Mouse (Mus musculus) kidney, adult 8-10 months (tissue): ENCODE data around the gene Errfi1.
"Not testable (repeated sequence)": the region's sequence is repeated elsewhere in the genome, so short reads cannot be mapped to it uniquely, and the experiment has no call there.

ENCODE experiments used
- DNase-seq, 2 experiments: peaks; one replicate each; pipeline ENCODE4 v3.0.0; 2022

Errfi1 gene

DNA sequence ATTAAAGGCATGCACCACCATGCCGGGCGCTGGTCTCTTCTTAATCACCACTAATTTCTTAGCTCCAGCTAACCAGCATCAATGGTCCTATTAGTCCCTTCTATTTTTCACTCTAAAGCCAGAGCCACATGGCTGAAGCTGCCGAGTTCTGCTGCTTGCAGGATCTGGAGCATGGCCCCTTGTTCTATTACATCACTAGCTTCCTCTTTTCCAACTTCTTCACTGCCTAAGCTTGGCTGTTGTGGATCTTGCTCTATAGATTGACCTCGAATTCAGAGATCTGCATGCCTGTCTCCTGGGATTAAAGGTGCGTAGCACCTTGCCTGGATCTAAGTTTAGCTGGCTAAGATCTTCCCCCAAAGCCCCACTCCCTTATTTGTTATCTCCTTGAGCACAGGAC, 28.9 kb downstream of the Errfi1 start:
- DNase-seq = no peak

DNA sequence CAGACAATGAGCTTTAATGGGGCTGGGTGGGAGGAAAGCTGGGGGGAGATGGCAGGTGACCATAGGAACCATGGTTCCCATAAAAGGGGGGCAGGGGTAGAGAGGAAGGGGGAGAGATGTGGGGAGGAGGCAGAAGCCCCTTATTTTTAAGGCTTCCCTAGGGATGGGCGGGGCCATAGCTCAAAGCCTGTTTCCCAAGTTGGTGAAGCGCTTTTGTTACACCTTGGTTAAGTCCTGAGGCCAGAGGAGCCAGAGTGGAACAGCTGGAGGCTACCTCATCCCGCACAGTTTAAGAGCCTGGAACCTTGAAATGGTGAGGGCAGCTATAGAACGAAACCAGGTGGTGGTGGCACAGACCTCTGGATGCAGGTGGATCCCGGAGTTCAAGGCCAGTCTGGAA, 34.2 kb downstream of the Errfi1 start:
- DNase-seq = no peak

DNA sequence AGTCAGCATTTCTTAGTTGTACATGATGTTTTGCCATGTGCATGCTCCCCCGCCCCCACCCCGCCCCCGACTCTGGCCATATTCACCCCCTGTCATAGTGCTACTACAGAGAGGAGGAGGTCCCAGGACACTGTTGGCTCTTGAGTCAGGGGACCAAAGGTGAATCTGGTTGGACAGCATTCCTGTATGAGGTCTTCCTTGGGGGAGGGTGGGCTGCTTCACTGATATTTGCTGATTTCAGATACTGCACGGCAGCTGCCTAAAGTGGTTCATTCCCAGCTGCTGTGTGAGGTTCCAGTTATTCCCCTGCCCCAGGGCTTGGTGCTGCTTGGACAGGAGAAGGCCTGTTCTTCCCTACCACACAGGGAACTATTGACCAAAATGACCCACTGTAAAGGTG, 34.8 kb downstream of the Errfi1 start:
- no peak for DNase-seq

DNA sequence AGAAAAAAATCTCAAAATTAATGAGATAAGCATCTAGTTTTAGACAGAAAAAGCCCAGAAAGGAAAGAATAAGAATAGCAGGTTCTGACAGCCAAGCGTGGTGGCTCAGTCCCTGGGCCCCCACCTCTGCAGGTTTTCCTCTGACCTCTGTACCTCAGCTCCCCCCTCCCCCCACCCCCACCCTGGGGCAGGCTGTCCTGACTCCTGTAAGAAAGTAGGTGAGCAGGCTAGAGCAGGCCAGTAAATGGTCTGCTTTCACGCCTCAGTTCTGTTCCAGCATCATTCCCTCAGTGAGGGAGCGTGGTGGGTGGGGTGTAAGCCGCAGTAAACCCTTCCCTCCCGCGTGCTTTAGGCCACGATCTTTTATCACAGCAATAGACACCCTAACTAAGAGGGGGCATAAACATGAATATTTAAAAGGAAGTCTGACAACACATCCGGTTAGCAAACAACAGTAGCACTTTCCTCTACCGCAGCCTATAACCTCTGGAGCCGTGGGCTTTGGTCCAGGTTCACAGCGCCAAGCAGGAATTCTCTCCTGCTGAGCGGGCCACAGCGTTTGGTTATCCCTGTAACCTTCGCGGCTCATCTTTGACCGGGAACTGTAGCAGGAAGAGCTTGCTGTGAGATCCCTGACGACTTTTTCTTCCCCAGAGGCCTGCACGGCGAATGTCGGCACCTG, 35.7 kb downstream of the Errfi1 start:
- DNase-seq = no peak

DNA sequence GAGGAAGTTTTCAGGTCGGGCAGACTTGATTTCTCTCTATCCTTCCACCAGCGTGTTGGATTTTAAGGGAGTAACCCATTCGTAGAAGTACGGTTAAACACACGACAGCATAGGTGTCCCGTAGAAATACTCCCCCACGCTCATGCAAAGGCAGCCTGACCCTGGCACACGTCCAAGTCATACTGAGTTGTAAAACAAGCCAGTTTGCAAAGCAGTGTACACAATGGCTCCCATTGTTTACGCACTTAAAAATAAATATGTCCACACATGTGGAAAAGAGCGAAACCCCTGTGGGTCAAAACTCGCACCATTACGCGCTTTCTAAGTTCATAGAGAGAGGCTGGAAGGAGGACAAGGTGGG, 36.2 kb downstream of the Errfi1 start:
- no peak for DNase-seq

DNA sequence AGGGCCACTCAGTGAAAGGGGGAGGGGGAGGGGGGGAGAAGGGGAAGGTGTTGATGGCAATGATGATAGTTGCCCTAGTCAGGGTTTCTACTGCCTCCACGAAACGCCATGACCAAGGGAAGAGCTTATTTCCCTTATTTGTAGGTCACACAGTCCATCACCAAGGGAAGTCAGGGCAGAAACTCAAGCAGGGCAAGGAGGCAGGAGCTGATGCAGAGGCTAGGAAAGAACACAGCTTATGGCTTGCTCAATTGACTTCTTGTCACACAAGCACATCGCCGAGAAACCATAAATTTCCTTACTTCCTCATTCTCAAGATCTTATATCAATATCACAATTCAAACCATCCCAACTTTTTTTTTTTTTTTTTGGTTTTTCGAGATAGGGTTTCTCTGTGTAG, 37.6 kb downstream of the Errfi1 start:
- DNase-seq = no peak

DNA sequence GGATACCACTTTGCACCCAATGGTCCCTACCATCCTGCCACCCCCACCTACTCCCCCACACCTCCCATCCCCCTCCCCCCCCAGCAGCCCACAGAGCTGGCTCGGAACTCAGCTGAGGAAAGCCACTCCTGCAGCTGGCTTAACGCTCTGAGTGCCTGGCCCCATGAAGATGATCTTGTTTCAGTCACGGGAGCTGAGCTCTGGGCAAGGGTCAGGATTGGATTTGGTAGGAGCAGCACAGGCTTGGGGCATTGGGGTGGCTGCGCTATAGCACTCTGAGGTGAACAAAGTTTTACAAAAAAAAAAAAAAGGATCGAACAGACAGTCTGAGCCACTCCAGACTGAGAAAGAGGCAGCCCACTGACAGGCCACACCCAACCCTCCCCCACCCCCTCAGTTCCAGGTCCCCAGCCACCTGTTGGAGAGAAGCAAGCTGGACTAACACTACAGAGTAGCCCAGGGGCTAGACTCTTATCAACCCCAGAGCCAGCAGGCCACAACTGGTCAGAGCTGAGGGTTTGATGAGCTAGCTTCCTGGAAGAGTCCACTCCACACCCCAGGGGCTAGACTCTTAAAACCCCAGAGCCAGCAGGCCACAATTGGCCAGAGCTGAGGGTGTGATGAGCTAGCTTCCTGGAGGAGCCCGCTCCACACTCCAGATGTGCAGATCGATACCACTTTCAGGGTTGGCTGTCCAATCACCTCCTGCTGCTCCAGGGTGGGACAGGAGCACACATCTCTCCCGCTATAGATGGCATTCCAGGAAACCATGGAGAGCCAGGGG, 41.2 kb downstream of the Errfi1 start:
- DNase-seq = no peak

DNA sequence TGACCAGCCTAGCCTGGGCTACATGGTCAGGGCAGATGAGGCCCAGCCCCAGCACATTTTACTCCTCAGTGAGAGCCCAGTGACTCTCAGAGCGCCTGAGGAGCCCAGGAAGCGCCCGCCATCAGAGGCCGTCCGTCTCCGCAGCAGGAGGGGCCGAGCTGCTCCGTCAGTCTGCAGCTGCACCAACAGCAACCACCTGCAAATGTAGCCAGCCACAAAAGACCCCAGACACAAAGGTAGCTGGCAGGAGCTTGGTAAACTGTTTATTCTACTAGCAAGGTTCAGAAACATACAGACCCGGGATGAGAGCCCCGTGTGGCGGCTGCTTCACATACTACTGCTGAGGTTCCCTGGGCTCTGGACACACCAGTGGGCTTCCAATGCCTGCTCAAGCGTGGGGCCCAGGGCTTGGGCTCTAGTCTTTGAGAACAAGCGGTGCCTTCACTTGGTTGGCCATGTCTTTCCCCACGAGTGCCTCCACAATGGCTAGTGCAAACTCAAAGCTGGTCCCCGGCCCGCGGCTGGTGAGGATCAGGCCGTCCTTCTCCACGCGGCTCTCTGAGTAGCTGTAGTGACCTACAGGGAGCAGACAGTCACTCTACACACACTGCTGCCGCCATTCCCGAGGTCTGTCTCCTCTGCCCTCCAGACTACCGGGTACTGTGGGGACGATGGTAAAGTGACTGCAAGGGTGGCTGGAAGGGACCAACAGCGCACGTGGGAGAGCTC, 43.3 kb downstream of the Errfi1 start:
- no peak for DNase-seq

DNA sequence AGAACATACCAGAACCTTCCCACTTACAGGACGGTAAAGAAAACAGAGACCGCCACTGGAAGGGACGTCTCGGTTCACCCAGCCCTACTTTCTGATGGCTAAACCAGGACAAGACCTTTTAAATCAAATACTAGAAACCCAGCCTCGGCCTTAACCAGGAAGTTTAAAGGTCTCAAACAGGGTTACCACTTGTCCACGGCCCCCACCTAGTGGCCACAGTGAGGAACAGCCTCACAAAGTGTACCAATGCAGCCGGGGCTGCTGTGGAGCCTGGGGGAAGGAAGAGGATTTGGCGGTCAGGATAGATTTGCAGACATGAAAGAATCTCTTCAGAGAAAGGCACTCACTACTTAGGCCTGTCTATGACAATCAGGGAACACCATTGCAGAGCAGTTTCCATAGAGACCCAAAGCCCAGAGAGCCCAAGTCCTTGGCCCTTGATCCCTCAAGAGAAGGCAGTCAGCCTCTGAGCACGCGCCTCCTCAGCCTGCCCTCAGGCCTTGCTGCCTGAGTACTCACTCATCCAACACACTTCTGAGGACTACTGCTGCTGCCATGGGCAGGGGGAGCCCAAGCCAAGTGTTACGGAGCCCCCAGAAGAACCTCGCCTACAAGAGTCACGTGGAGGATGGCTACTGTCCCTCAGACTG, 45.1 kb downstream of the Errfi1 start:
- DNase-seq = peak; percentile 61 to 73

DNA sequence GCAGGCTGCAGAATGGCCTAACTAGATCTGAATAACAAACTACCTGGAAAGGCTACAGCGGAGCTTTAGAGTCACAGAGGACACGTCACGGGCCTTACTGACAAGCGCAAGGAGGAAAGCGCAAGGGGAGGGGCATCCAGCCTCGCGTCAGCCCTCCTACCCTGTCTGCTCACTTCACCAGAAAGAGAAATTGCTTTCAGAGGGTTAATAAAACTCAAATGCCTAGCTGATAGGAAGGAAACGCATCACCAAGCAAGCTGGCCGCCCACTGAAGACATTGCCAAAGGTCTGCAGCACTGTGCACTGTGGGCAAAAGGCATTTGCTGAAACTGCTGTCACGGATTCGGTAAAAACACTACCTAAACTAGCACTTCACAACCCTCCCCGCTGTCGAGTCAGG, 46.8 kb downstream of the Errfi1 start:
- DNase-seq = peak; percentile 56 to 61

DNA sequence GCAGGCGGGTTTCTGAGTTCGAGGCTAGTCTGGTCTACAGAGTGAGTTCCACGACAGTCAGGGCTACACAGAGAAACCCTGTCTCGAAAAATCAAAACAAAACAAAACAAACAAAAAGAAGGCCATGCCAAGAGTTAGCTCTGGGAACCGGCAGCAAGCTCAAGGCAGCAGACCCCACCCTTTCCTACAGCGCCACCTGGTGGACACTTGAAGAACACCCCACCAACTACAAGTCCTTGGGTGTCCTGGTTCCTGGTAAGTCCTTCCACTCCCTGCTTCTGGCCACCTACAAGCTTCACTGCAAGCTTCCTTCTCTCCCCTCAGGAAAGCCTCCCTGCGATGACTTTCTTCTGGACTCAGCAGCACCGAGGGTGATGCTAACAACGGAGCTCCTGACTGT, 47.9 kb downstream of the Errfi1 start:
- DNase-seq = peak; percentile 78 to 82

DNA sequence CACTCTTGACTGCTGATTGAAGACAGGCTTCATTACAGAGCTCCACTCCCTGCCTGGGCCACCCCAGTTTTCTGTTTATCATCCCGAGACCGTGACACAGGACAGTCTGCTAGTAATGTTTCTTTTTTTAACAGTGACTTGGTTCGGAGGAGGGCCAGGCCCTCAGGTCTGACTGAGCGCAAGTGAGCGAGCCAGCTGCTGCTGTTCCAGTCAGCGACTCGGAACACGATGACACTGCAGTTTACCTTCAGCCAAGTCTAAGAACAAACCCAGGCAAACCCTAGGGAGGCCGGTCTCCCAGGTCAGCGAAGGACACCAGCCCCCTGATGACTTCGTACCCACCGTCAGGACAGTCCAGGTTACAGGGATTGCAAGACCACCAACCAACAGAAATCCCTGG, 48.3 kb downstream of the Errfi1 start:
- DNase-seq = peak; percentile 81 to 83

DNA sequence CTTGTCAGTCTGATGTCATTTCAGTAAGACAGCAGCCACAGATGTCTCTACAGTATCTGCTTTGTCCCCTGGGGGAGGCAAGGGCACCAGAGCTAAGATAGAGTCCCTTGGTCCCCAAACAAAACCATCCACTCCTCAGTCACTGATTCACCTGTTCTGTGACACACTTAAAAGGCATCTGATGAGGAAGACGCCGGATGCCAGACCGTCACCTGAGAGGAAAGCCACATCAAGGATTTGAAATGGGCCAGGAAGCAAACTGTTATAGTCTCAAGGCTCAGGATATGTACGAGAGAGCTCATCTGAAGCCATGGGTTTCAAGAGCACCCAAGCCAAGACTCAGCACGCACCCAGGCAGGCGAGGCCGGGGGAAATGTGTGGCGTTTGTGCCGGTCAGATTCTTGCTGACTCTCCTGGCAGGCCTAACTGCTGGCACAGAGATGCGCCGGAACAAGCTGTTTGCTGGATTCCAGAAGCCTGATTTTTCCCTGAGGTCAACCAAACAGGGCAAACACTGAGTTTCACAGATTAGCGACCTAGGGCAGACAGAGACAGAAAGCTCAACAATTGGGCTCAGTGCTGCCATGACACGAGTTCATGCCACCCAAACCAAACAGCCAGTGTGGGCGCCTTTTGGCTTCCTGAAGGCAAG, 49.5 kb downstream of the Errfi1 start:
- peak; percentile 85 to 87 for DNase-seq

DNA sequence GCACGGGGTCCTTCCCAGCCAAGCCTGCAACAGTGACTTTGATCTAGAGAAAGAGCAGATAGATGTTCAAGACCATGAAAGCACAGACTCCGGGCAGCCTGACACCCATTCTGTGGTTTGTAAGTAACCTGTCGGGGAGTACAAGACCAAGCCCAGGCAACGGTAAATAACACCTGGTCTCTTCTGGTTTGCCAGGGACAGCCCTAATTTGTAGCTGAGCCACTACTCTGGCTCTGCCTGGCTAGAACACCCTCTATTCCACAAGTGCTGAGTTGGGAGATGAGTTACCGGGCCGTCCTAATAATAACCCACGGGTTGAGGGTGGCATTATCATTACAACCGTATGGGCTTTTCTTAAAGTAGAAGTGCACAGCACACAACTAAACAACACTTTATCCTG, 53.4 kb downstream of the Errfi1 start:
- no peak for DNase-seq

DNA sequence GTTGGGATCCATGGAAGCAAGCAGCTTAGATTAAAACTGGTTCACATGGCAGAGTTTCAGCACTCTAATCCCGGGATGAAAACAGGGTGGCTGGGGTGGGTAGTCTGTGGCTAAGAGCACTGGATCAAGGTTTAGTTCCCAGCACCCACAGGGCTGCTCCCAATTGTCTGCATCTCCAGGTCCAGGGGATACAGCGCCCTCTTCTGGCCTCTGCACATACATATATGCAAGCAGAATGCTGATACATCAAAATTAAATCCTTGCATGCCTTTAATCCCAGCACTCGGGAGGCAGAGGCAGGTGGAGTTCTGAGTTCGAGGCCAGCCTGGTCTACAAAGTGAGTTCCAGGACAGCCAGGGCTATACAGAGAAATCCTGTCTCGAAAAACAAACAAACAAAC, 54.8 kb downstream of the Errfi1 start:
- DNase-seq = not testable (repeated sequence)

DNA sequence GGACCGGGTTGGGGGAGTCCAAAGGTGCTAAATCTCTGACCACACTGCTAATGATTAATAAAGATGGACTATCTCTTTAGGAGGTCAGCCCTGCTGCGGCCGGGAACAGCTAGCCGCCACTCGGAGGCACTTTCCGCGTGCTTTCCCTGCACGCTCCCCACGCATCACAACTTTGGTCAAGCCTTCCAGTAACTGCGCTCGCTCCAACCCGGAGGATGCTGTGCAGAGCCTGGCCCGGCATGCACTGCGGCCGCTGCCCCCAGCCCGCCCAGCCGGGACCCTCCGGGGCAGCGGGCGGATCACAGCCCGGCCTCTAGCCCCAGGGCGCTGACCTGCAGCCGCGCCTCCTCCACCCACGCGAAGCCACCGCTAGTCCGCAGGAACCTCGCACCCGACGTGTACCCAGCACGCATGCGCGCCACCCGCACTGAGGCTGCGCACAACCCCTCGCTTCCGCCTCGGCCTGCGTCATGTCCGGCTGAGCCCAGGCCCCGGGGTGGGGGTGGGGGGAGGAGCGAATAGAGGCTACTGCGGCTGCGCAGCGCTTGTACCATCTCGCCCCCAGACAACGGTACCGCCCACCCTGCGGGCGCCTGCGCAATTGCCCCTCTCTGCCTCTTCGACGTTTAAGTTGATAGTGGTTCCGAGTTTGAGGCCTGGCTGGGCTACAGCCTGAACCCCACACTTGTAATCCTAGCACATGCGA, 55.9 kb downstream of the Errfi1 start:
- peak; percentile 96 for DNase-seq

DNA sequence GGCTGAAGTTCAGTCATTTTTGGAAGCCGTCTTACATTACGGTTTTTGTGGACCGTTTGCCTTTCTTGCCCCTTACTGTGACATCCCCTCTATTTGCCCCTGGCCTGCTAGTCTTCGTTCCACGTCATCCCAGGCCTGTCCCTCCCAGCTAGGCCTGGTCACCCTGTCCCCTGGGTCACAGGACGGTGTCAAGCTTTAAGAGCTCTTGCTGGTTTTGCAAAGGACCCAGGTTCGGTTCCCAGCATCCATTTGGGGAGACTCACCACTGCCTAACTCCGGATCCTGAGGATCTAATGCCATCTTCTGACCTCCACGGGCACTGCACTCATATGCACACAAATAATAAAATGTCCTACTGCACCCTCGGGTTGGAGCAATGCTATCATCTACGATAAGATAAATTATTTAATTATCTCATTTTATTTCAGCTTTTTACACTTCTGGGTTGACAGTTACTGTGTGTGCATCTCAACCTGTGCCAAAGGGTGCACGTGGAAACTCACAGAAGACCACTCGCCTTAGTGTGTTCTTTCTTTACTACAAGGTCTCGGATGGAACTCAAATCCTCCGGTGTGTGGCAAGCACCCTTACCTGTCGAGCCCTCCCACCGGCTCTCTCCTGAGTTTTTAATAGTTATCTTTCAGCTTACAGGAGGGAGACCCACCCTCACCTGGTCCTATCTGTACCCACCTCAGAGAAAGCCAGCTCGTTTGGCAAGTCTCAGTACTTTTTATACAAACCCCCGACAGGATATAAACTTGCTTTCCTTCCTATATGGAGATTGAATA, 56.6 kb downstream of the Errfi1 start:
- no peak for DNase-seq

DNA sequence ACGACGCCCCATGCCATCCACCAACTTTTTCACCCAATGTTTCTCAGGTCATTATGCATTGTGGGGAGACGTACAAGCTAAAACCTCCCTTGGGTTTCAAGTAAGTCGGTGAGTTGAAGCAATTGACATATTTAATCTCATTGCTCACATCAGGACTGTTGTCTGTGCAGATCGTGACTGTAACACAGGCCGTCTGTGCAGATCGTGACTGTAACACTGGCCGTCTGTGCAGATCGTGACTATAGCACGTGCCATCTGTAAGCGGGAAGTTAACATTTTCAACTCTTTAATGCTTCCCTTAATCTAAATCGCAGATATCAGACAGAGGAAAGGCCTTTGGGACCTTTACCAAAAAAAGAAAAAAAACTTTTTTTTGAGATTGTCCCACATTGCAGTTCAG, 60.0 kb downstream of the Errfi1 start:
- DNase-seq = no peak

DNA sequence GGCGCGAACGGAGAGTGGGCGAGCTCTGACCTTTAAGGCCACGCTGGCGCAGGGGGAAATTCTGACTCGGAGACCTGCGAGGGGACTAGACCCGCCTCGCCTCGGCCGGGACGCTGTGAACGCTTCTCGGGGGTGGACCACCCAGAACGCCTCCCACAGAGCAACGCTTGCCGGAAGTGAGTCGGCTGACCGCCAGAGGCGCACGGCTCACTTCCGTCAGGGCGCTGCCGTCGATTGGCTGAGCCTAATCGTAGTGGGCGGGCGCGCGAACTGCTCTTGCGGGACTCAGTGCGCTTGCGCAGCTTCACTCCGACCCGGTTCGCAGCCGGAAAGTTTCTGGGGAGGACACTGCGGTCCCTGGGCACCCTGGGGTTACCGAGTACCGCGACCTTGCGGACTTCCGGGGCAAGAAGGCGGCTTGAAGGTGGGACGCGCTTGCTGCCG, 60.6 kb downstream of the Errfi1 start, which contains the start of the genes Park7 and Tnfrsf9:
TSS of gene Park7 (minus strand) at position 148 of the 444 bp plus-strand sequence.
TSS of gene Tnfrsf9 (plus strand) at position 273 of the 444 bp plus-strand sequence.
- peak; percentile 97 to 98 for DNase-seq

DNA sequence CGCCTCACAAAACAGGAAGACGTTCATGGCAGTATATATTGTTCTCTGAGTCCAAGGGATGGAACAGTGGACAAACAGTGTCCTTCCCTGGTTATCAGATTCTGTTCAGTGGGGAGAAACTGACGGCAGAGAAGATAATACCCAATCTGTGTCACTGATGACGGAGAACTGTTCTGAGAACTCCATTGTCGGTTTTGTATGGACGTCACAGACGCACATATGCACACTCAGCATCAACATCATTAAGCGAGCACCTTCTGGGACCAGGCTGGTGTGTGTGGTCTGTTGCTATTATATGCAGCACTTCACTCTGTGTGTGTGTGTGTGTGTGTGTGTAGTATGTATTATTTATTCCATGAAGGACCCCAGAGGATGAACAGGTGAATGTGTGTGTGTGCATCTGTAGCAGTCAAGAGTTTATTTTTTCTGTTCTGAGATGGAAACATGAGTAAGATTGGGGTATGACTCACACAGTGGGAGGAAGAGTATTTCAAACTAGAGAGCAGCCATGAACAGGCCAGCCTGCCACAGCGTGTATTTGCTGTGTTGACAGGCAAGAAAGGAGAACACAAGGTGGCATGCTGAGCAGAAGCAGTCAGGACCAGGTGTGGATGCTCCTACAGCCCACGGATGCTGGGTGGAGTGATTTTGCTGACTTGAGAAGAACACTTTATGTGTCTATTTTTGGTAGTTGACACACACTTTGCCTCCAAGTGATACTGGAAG, 61.6 kb downstream of the Errfi1 start:
- DNase-seq = no peak
